17 mouse cellular contexts compared by ENCODE assay signal in the genomic region with DNA sequence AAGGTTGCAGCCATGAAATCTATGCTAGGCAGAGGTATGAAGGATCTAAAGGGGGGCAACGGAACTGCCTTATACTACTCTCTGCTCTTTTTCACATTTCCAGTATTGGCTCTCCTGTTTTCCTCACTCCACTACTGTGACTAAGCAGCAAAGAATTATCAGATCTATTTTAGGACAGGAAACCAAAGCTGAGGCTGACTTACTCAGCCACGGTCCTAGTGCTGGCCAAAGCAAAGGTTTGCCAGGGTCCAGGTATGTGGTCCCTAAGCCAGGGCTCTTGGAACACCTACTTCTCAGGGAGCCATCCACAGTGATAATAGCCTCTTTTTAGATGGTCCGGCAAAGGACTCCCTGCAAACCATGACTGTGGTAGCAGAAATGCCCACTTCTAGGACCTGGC.
A peak's percentile ranks its signal among the peaks of the same experiment; 100 is the strongest.
DNase-seq lines count a peak whose midpoint lies in the region; ATAC-seq and TF ChIP-seq lines count a peak whose summit lies in the region.
"Had no signal": no experiment of that assay in that cellular context is flagged by ENCODE, and none has a peak within 500 bp of the region (broad histone marks: within the 10 kb centered on the region; RNA-seq: fewer than 3 reads in every experiment).

No protein-coding gene starts in this region.

- no peaks in the 10 kb centered on the region for H3K4me1 ChIP-seq in embryonic facial prominence, embryonic 15.5 days
- H3K4me1 ChIP-seq in embryonic facial prominence, embryonic 10.5 days = peaks cover 4% of the 10 kb centered on the region; the same call in 1 of the 2 replicates
- peaks cover 26% of the 10 kb centered on the region for H3K4me1 ChIP-seq in embryonic fibroblast, embryonic 13.5 days (ENCODE audit: control insufficient read depth, insufficient read depth, low read length)
- H3K4me1 ChIP-seq in forebrain, embryonic 14.5 days (ENCODE audit: control insufficient read depth, insufficient read depth, low read length) = no peaks in the 10 kb centered on the region
- H3K4me1 ChIP-seq in stomach, postnatal 0 days (replicated peaks; ENCODE audit: control insufficient read depth, insufficient read depth) = no peaks in the 10 kb centered on the region
- H3K4me1 ChIP-seq: embryonic facial prominence, embryonic 12.5 days; forebrain, embryonic 15.5 days; neural tube, embryonic 12.5 days had no signal

- no peaks in the 10 kb centered on the region for H3K27me3 ChIP-seq in embryonic facial prominence, embryonic 15.5 days
- no peaks in the 10 kb centered on the region for H3K27me3 ChIP-seq in embryonic facial prominence, embryonic 10.5 days (replicated peaks; ENCODE audit: low read depth, poor library complexity, severe bottlenecking)
- H3K27me3 ChIP-seq in forebrain, embryonic 14.5 days (replicated peaks; ENCODE audit: control insufficient read depth, insufficient read depth, low read length) = no peaks in the 10 kb centered on the region
- H3K27me3 ChIP-seq in stomach, postnatal 0 days (ENCODE audit: control insufficient read depth, insufficient read depth, low read length) = no peaks in the 10 kb centered on the region
- H3K27me3 ChIP-seq: embryonic facial prominence, embryonic 12.5 days; forebrain, embryonic 15.5 days; heart, embryonic 12.5 days; neural tube, embryonic 12.5 days had no signal

- ATAC-seq in embryonic facial prominence, embryonic 15.5 days (ENCODE audit: insufficient number of reproducible peaks, low FRiP score, low TSS enrichment, low read depth) = 0 out of 2 replicates have a peak, but pooled peaks have one; percentile 8
- ATAC-seq in forebrain, embryonic 14.5 days = no peak
- ATAC-seq in stomach, postnatal 0 days (ENCODE audit: low FRiP score, low TSS enrichment) = no peak
- ATAC-seq: forebrain, embryonic 15.5 days; inflammation-experienced regulatory T-cells, adult 6 months had no signal

- no peak overlapping the region for H3K4me2 ChIP-seq in embryonic facial prominence, embryonic 15.5 days (replicated peaks)
- no peak overlapping the region for H3K4me2 ChIP-seq in forebrain, embryonic 14.5 days (ENCODE audit: low read length)
- no peak overlapping the region for H3K4me2 ChIP-seq in stomach, postnatal 0 days (replicated peaks; ENCODE audit: low read depth)
- H3K4me2 ChIP-seq: embryonic facial prominence, embryonic 12.5 days; forebrain, embryonic 15.5 days; heart, embryonic 12.5 days; hindbrain, embryonic 14.5 days; neural tube, embryonic 12.5 days had no signal

- DNase-seq in embryonic facial prominence, embryonic 10.5 days (ENCODE audit: low spot score) = no peak
- DNase-seq in heart, adult 11 months = peak; percentile 83
- no peak for DNase-seq in heart, postnatal 4 days
- peak; percentile 79 for DNase-seq in 3T3-L1 (ENCODE audit: low read depth, low spot score)
- no peak for DNase-seq in forebrain, embryonic 14.5 days (ENCODE audit: low spot score)
- no peak for DNase-seq in stomach, postnatal 0 days (ENCODE audit: low spot score)
- DNase-seq: kidney, adult 18-20 months; lung, postnatal 4 days; midbrain, embryonic 14.5 days had no signal

- no peak for TF ChIP-seq CTCF in embryonic fibroblast, embryonic 13.5 days (IDR thresholded peaks at IDR 0.05; ENCODE audit: borderline replicate concordance, insufficient read depth, low read length)
- TF ChIP-seq CTCF in stomach, postnatal 0 days (IDR thresholded peaks at IDR 0.05; ENCODE audit: low read depth) = no peak

- no peak for TF ChIP-seq POLR2A in embryonic fibroblast, embryonic 13.5 days (IDR thresholded peaks at IDR 0.05; ENCODE audit: low read depth, low read length)

- no peak for TF ChIP-seq EP300 in stomach, postnatal 0 days (optimal IDR thresholded peaks at IDR 0.05)

- 77% methylated on average over 3 of the region's 3 CpGs for WGBS in embryonic facial prominence, embryonic 15.5 days
- 90% methylated on average over 3 of the region's 3 CpGs for WGBS in embryonic facial prominence, embryonic 10.5 days
- WGBS in forebrain, embryonic 14.5 days = 88% methylated on average over 3 of the region's 3 CpGs
- 72% methylated on average over 3 of the region's 3 CpGs for WGBS in stomach, postnatal 0 days

- no peaks in the 10 kb centered on the region for H3K36me3 ChIP-seq in embryonic facial prominence, embryonic 15.5 days
- no peaks in the 10 kb centered on the region for H3K36me3 ChIP-seq in embryonic facial prominence, embryonic 10.5 days (replicated peaks)
- no peaks in the 10 kb centered on the region for H3K36me3 ChIP-seq in forebrain, embryonic 14.5 days (ENCODE audit: control insufficient read depth, insufficient read depth, low read length)
- H3K36me3 ChIP-seq in stomach, postnatal 0 days (ENCODE audit: control insufficient read depth, insufficient read depth, low read length) = no peaks in the 10 kb centered on the region
- H3K36me3 ChIP-seq: embryonic facial prominence, embryonic 12.5 days; forebrain, embryonic 15.5 days; heart, embryonic 12.5 days; neural tube, embryonic 12.5 days had no signal

- no peak overlapping the region for H3K27ac ChIP-seq in embryonic facial prominence, embryonic 15.5 days (replicated peaks)
- H3K27ac ChIP-seq in embryonic facial prominence, embryonic 10.5 days (replicated peaks) = no peak overlapping the region
- peak overlapping the region; percentile 87 for H3K27ac ChIP-seq in embryonic fibroblast, embryonic 13.5 days (ENCODE audit: insufficient read depth, low read length)
- no peak overlapping the region for H3K27ac ChIP-seq in forebrain, embryonic 14.5 days (ENCODE audit: low read depth, low read length)
- no peak overlapping the region for H3K27ac ChIP-seq in stomach, postnatal 0 days (replicated peaks)
- H3K27ac ChIP-seq: embryonic facial prominence, embryonic 12.5 days; forebrain, embryonic 15.5 days; hindbrain, embryonic 14.5 days; neural tube, embryonic 12.5 days had no signal

- no peaks in the 10 kb centered on the region for H3K9me3 ChIP-seq in embryonic facial prominence, embryonic 15.5 days (replicated peaks)
- no peaks in the 10 kb centered on the region for H3K9me3 ChIP-seq in embryonic facial prominence, embryonic 10.5 days
- no peaks in the 10 kb centered on the region for H3K9me3 ChIP-seq in forebrain, embryonic 14.5 days (replicated peaks; ENCODE audit: control insufficient read depth, low read length)
- no peaks in the 10 kb centered on the region for H3K9me3 ChIP-seq in stomach, postnatal 0 days (ENCODE audit: control insufficient read depth, low read length)
- H3K9me3 ChIP-seq: embryonic facial prominence, embryonic 12.5 days; forebrain, embryonic 15.5 days; heart, embryonic 12.5 days; neural tube, embryonic 12.5 days had no signal

- H3K4me3 ChIP-seq in embryonic facial prominence, embryonic 15.5 days (replicated peaks) = no peak overlapping the region
- no peak overlapping the region for H3K4me3 ChIP-seq in embryonic facial prominence, embryonic 10.5 days
- no peak overlapping the region for H3K4me3 ChIP-seq in embryonic fibroblast, embryonic 13.5 days (ENCODE audit: insufficient read depth, low read length)
- no peak overlapping the region for H3K4me3 ChIP-seq in forebrain, embryonic 14.5 days (ENCODE audit: low read depth, low read length)
- H3K4me3 ChIP-seq in stomach, postnatal 0 days (ENCODE audit: low read depth, low read length) = no peak overlapping the region
- H3K4me3 ChIP-seq: embryonic facial prominence, embryonic 12.5 days; forebrain, embryonic 15.5 days; heart, embryonic 12.5 days; neural tube, embryonic 12.5 days had no signal

- H3K9ac ChIP-seq in embryonic facial prominence, embryonic 15.5 days = no peak overlapping the region
- no peak overlapping the region for H3K9ac ChIP-seq in forebrain, embryonic 14.5 days (ENCODE audit: low read length)
- no peak overlapping the region for H3K9ac ChIP-seq in stomach, postnatal 0 days (ENCODE audit: low read length)
- H3K9ac ChIP-seq: embryonic facial prominence, embryonic 12.5 days; forebrain, embryonic 15.5 days; heart, embryonic 12.5 days; hindbrain, embryonic 14.5 days; neural tube, embryonic 12.5 days had no signal

Comparison
In these comparisons a context has a peak if more than half of its experiments do, and no peak if none do; other contexts are left out.
1. DNase-seq: peak in heart, adult 11 months (single experiment) and 3T3-L1 (single experiment); none in embryonic facial prominence, embryonic 10.5 days (single experiment), heart, postnatal 4 days (single experiment), forebrain, embryonic 14.5 days (single experiment) and stomach, postnatal 0 days (single experiment).